Mouse (Mus musculus) yolk sac, embryonic 10.5 days (tissue): ENCODE data around the gene Timm23.

ENCODE experiments used
- DNase-seq: peaks from one replicate; pipeline ENCODE4 v3.0.0-alpha.2; 2017; ENCODE audit warnings: low spot score

The Timm23 gene

DNA sequence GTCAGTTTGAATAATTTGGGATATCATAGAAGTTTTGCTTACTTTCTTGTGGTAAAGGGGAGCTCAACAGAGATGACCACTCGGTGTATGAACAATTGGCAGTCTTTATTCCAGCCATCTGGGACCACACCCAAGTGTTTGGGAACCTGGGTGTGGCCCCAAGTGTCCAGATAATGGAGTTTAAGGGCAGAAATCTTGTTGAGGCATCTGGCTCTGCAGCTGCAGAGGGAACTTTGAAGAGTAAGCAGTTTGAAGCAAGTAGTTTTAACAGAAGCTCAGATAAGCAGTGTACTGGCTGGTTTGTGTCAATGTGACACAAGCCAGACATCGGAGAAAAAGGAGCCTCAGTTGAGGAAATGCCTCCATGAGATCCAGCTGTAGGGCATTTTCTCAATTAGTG lies 67.4 kb downstream of the Timm23 start:
- peak; percentile 60 for DNase-seq

DNA sequence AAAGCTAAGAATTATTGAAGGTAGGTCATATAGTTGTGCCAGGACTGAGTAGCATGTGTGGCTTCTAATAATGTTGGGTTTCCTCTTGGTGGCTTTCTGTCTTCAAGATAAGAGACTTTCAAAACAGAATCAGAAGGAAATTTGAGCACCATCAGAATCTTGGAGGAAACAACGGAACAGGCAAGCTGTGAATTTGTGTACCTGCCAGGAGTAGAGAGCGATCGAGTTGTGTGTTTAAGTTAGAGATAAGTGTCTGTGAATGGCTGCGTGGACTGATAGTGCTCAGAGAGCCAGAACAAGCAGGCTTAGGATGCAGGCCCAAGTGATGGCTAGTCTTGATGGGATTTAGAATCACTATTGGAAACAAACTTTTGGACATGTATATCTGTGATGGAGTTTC lies 69.9 kb downstream of the Timm23 start:
- DNase-seq: no peak
